Mouse (Mus musculus) megakaryocyte, embryonic 14.5 days (primary cell): ENCODE measurements at regions not wholly inside any gene's neighbourhood (a gene's known extent, or its start where the extent isn't known, plus 50 kb on each side); places are given as distances from the start of the nearest gene placed in this dataset.

Experiments
- FLI1 ChIP-seq: IDR thresholded peaks from 2 replicates; pipeline ENCODE4 v1.6.1; 2012; ENCODE audit warnings: low read length, inconsistent platforms, mixed read lengths
- GATA1 ChIP-seq: IDR thresholded peaks from 3 replicates; pipeline ENCODE4 v1.6.1; 2012; ENCODE audit warnings: mixed read lengths, low read length, inconsistent platforms, borderline replicate concordance

GRCm38 (mm10) chr10:97312978-97313377, 166.4 kb upstream of the Dcn start:
- TF ChIP-seq FLI1 (no peak), GATA1 (no peak)
